Mouse (Mus musculus) liver, embryonic 14.5 days (tissue): ENCODE results near the gene Mrgpra6. TPM values are rescaled to one million over a fixed set of nuclear protein-coding genes. Genes with fewer than 3 reads are reported as not detected.

Source experiments
- ATAC-seq: fragments of 200-750 bp; cut with Nextera tagmentation; 2 replicates; pipeline ENCODE4 v1.8.0; 2017; ENCODE audit warnings: moderate number of reproducible peaks, mild to moderate bottlenecking, moderate library complexity; ENCODE audit not compliant: insufficient read depth
- DNase-seq, 3 experiments: peaks; one replicate each; pipeline ENCODE4 v3.0.0-alpha.2; 2012 to 2013; ENCODE audit warnings: low read depth in 3 of 3, low spot score in 3 of 3
- H3K27ac ChIP-seq: fragments of 300-500 bp; sonication (generic); 2 replicates; pipeline ENCODE4 v1.5.1; 2014; ENCODE audit warnings: moderate library complexity, mild to moderate bottlenecking, control low read depth, inconsistent platforms
- H3K27me3 ChIP-seq: fragments of 300-500 bp; sonication (generic); 2 replicates; pipeline ENCODE4 v1.6.1; 2014; ENCODE audit warnings: mild to moderate bottlenecking, low read length, moderate library complexity; ENCODE audit not compliant: control insufficient read depth, insufficient read depth
- H3K36me3 ChIP-seq: fragments of 300-500 bp; sonication (generic); replicated peaks from 2 replicates; pipeline ENCODE4 v1.6.1; 2014; ENCODE audit warnings: low read depth; ENCODE audit not compliant: control insufficient read depth, insufficient read depth
- H3K4me1 ChIP-seq, 2 experiments: fragments of 200-500 bp in 1 of 2; fragments of 300-500 bp in 1 of 2; sonication (generic) in 1 of 2; replicated peaks; 2 replicates each; pipeline ENCODE4 v1.6.1; 2012 to 2014; ENCODE audit warnings: antibody characterized with exemption in 1 of 2, inconsistent platforms in 1 of 2, low read length in 1 of 2; ENCODE audit not compliant: control insufficient read depth in 2 of 2, insufficient read depth in 2 of 2
- H3K4me2 ChIP-seq: fragments of 300-500 bp; sonication (generic); 2 replicates; pipeline ENCODE4 v1.6.1; 2014; ENCODE audit warnings: low read depth, mild to moderate bottlenecking, control low read depth, moderate library complexity
- H3K4me3 ChIP-seq, 2 experiments: fragments of 200-500 bp in 1 of 2; fragments of 300-500 bp in 1 of 2; sonication (generic) in 1 of 2; 2 replicates each; pipeline ENCODE4 v1.5.1; 2012 to 2014; ENCODE audit warnings: low read depth in 2 of 2, low read length in 2 of 2, mild to moderate bottlenecking in 2 of 2, control low read depth in 1 of 2, inconsistent platforms in 1 of 2, moderate library complexity in 1 of 2; ENCODE audit not compliant: insufficient read depth in 1 of 2
- H3K9ac ChIP-seq: fragments of 300-500 bp; sonication (generic); replicated peaks from 2 replicates; pipeline ENCODE4 v1.6.1; 2014; ENCODE audit warnings: mild to moderate bottlenecking, control low read depth, moderate library complexity
- H3K9me3 ChIP-seq: fragments of 300-500 bp; sonication (generic); 2 replicates; pipeline ENCODE4 v1.6.1; 2016; ENCODE audit warnings: low read length, mixed read lengths; ENCODE audit not compliant: control insufficient read depth
- CTCF ChIP-seq: IDR thresholded peaks from 2 replicates; pipeline ENCODE4 v1.5.1; 2016; ENCODE audit warnings: antibody characterized with exemption, low read depth, control low read depth
- EP300 ChIP-seq: IDR thresholded peaks from 2 replicates; pipeline ENCODE4 v1.6.1; 2016; ENCODE audit warnings: antibody characterized with exemption, low read depth
- WGBS: fragments of 180-500 bp; shearing (Covaris S2); extraction: QIAGEN DNeasy Blood & Tissue Kit; methylation state at CpG from one replicate; pipeline ENCODE4 v1.1.7; 2014; ENCODE audit not compliant: insufficient replicate concordance; 5-methylcytosine and 5-hydroxymethylcytosine counted together
- polyA plus RNA-seq, 2 experiments: library from polyadenylated mRNA; depleted of rRNA in 1 of 2; stranded (reverse) in 1 of 2; unstranded in 1 of 2; fragments of >200 nt; fragmentation: Nextera tagmentation in 1 of 2; extraction: Ambion mirVana in 1 of 2; gene quantifications; 2 replicates each; pipeline versions ENCODE4 v1.2.1 to v1.2.3; 2012 to 2014

Mrgpra6 gene
- polyA plus RNA-seq, 2 experiments, result not detected

GRCm38 (mm10) chr7:47165028-47165427 is 39.7 kb downstream of the Mrgpra6 start:
- no peaks in the 10 kb centered on the region for H3K36me3 ChIP-seq
- no peak overlapping the region for H3K4me3 ChIP-seq
- H3K27ac ChIP-seq, result no peak overlapping the region
- no peaks in the 10 kb centered on the region for H3K27me3 ChIP-seq
- TF ChIP-seq EP300, result no peak
- no peak for TF ChIP-seq CTCF
- no peak for DNase-seq
- no peak overlapping the region for H3K4me2 ChIP-seq
- no peaks in the 10 kb centered on the region for H3K4me1 ChIP-seq
- WGBS, result 52% methylated on average over 4 of the region's 4 CpGs
- ATAC-seq, result no peak
- H3K9ac ChIP-seq, result no peak overlapping the region
- H3K9me3 ChIP-seq, result no peaks in the 10 kb centered on the region

GRCm38 (mm10) chr7:47163203-47163602 is 41.5 kb downstream of the Mrgpra6 start:
- H3K9me3 ChIP-seq, result no peaks in the 10 kb centered on the region
- no peaks in the 10 kb centered on the region for H3K4me1 ChIP-seq
- no peaks in the 10 kb centered on the region for H3K36me3 ChIP-seq
- no peak for TF ChIP-seq EP300
- TF ChIP-seq CTCF, result no peak
- WGBS, result 69% methylated on average over 4 of the region's 4 CpGs
- H3K27ac ChIP-seq, result no peak overlapping the region
- H3K27me3 ChIP-seq, result no peaks in the 10 kb centered on the region
- DNase-seq, result no peak
- no peak overlapping the region for H3K4me3 ChIP-seq
- no peak overlapping the region for H3K4me2 ChIP-seq
- no peak for ATAC-seq
- H3K9ac ChIP-seq, result no peak overlapping the region

DNA sequence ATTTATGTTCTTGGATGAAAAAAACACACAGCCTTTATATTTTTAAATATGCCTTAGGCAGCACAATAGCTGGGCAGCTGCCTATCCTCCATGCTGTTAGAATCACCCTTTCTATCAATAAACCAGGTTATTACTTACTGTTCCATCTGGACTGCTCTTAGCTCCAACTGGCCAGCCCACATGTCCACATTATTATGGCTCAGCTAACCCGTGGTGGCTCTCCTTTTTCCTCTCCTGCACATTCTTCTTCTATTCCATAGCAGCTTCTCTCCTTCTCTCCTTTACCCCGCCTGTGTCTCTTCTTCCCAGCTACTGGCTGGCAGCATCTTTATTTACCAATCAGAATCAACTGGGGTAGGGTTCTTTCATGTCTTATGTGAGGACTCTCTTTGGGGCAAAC is 46.3 kb downstream of the Mrgpra6 start:
- TF ChIP-seq EP300 (no peak), CTCF (no peak)

GRCm38 (mm10) chr7:47157743-47158142 is 47.0 kb downstream of the Mrgpra6 start:
- H3K9me3 ChIP-seq, result no peaks in the 10 kb centered on the region
- DNase-seq (no peak), ATAC-seq (no peak)
- WGBS, result 38% methylated on average over 9 of the region's 9 CpGs
- no peak overlapping the region for H3K4me2 ChIP-seq
- H3K9ac ChIP-seq, result no peak overlapping the region
- no peak overlapping the region for H3K27ac ChIP-seq
- TF ChIP-seq EP300, result no peak
- no peak for TF ChIP-seq CTCF
- no peaks in the 10 kb centered on the region for H3K27me3 ChIP-seq
- no peak overlapping the region for H3K4me3 ChIP-seq
- no peaks in the 10 kb centered on the region for H3K36me3 ChIP-seq
- no peaks in the 10 kb centered on the region for H3K4me1 ChIP-seq

More for the DNA sequence above, 46.3 kb downstream of the Mrgpra6 start:
- H3K4me3 ChIP-seq, result no peak overlapping the region
- DNase-seq, result no peak
- H3K27ac ChIP-seq, result no peak overlapping the region
- H3K36me3 ChIP-seq, result no peaks in the 10 kb centered on the region
- no peak overlapping the region for H3K9ac ChIP-seq
- no peaks in the 10 kb centered on the region for H3K27me3 ChIP-seq
- 35% methylated on average over 2 of the region's 2 CpGs for WGBS
- ATAC-seq, result no peak
- H3K9me3 ChIP-seq, result no peaks in the 10 kb centered on the region
- no peak overlapping the region for H3K4me2 ChIP-seq
- H3K4me1 ChIP-seq, result no peaks in the 10 kb centered on the region

DNA sequence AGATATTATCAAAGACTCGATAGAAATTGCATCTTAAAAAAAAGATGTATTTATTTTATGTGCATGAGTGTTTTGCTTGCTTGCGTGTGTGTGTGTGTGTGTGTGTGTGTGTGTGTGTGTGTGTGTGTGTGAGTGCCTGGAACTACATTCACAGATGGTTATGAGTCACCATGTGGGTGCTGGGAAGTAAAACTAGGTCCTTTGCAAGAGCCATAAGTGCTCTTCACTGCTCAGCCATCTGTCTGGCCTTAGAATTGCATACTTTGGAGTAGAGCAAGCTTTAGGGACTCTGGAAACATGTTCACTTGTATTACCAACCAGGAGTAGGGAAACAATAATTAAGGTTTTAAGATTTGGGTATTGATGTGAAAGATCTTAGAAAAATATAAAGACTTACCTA is 48.9 kb downstream of the Mrgpra6 start:
- Histone ChIP-seq H3K27ac (no peak overlapping the region), H3K4me3 (no peak overlapping the region), H3K27me3 (no peaks in the 10 kb centered on the region), H3K9ac (no peak overlapping the region), H3K9me3 (no peaks in the 10 kb centered on the region), H3K4me2 (no peak overlapping the region), H3K4me1 (no peaks in the 10 kb centered on the region), H3K36me3 (no peaks in the 10 kb centered on the region)
- DNase-seq (no peak), ATAC-seq (no peak)
- WGBS, result 60% methylated on average over 2 of the region's 2 CpGs
- TF ChIP-seq EP300, result no peak
- TF ChIP-seq CTCF, result no peak

GRCm38 (mm10) chr7:47155396-47155795 is 49.3 kb downstream of the Mrgpra6 start:
- Histone ChIP-seq H3K27me3 (no peaks in the 10 kb centered on the region), H3K4me3 (no peak overlapping the region), H3K4me1 (no peaks in the 10 kb centered on the region), H3K9ac (no peak overlapping the region), H3K9me3 (no peaks in the 10 kb centered on the region), H3K27ac (no peak overlapping the region), H3K36me3 (no peaks in the 10 kb centered on the region), H3K4me2 (no peak overlapping the region)
- no peak for TF ChIP-seq EP300
- TF ChIP-seq CTCF, result peak; percentile 53
- DNase-seq, result no peak
- ATAC-seq, result no peak
- 76% methylated on average over 4 of the region's 4 CpGs for WGBS
